Mouse (Mus musculus): ENCODE results near the gene Apobec4.

DNA sequence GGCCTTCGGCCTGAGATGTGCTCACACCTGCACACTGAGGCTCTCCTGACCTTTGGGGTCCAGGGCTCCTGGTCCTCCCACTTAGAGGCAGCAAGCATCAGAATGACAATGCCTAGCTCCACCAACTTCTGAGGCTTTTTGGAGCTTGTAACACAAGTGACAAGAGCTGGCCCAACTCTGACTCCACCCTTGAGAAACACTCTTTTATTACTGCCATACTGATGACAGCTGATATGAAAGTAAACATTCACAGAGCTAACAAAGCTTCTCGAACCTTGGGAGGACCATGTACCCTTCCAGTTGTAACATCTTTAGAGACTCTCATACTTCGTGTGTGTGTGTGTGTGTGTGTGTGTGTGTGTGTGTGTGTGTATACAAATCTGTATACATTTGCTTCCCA, 24.3 kb upstream of the Apobec4 start:
- TF ChIP-seq CTCF (IDR thresholded peaks at IDR 0.05; ENCODE audit: extremely low read depth, insufficient read depth, low read length) (no peak), POLR2A (IDR thresholded peaks at IDR 0.05; ENCODE audit: extremely low read depth, insufficient read depth, low read length) (no peak)

Measured in cortical plate, adult 2 months (tissue).